Mouse (Mus musculus) hindbrain, embryonic 12.5 days (tissue): ENCODE measurements around the gene Eml4. TPM values are rescaled to one million over a fixed set of nuclear protein-coding genes. Genes with fewer than 3 reads are reported as not detected.
A peak's percentile ranks its signal among the peaks of the same experiment; 100 is the strongest.

Source experiments
- ATAC-seq: fragments of 200-750 bp; cut with Nextera tagmentation; 2 replicates; pipeline ENCODE4 v1.8.0; 2017; ENCODE audit warnings: moderate TSS enrichment; ENCODE audit not compliant: low FRiP score
- H3K27ac ChIP-seq: fragments of 300-500 bp; sonication (generic); 2 replicates; pipeline ENCODE4 v1.5.1; 2016; ENCODE audit warnings: mild to moderate bottlenecking
- H3K27me3 ChIP-seq: fragments of 300-500 bp; sonication (generic); 2 replicates; pipeline ENCODE4 v1.6.1; 2016; ENCODE audit warnings: mild to moderate bottlenecking
- H3K36me3 ChIP-seq: fragments of 300-500 bp; sonication (generic); 2 replicates; pipeline ENCODE4 v1.6.1; 2016; ENCODE audit warnings: mild to moderate bottlenecking
- H3K4me1 ChIP-seq: fragments of 300-500 bp; sonication (generic); 2 replicates; pipeline ENCODE4 v1.6.1; 2016
- H3K4me2 ChIP-seq: fragments of 300-500 bp; sonication (generic); replicated peaks from 2 replicates; pipeline ENCODE4 v1.6.1; 2016; ENCODE audit warnings: mild to moderate bottlenecking
- H3K4me3 ChIP-seq: fragments of 300-500 bp; sonication (generic); 2 replicates; pipeline ENCODE4 v1.5.1; 2016; ENCODE audit warnings: mild to moderate bottlenecking
- H3K9ac ChIP-seq: fragments of 300-500 bp; sonication (generic); 2 replicates; pipeline ENCODE4 v1.6.1; 2016; ENCODE audit warnings: mild to moderate bottlenecking, moderate library complexity
- H3K9me3 ChIP-seq: fragments of 300-500 bp; sonication (generic); replicated peaks from 2 replicates; pipeline ENCODE4 v1.6.1; 2016; ENCODE audit warnings: mild to moderate bottlenecking
- WGBS: fragments of 180-500 bp; shearing (Covaris S2); methylation state at CpG from one replicate; pipeline ENCODE4 v1.1.7; 2016; 5-methylcytosine and 5-hydroxymethylcytosine counted together
- polyA plus RNA-seq: library from polyadenylated mRNA; unstranded; fragments of >200 nt; fragmentation: Nextera tagmentation; extraction: Ambion mirVana; gene quantifications from 2 replicates; pipeline ENCODE4 v1.2.1, GENCODE M21; 2016

The Eml4 gene
- polyA plus RNA-seq, 1 experiment from 2014 or later, result 57.9 TPM

GRCm38 (mm10) chr17:83522590-83523379 is 172.1 kb downstream of the Eml4 start:
- WGBS, result 65% methylated on average over 7 of the region's 7 CpGs
- ATAC-seq, result no peak
- Histone ChIP-seq H3K27ac (no peak overlapping the region), H3K4me2 (no peak overlapping the region), H3K9me3 (no peaks in the 10 kb centered on the region), H3K9ac (no peak overlapping the region), H3K36me3 (no peaks in the 10 kb centered on the region), H3K27me3 (no peaks in the 10 kb centered on the region), H3K4me1 (peaks cover 27% of the 10 kb centered on the region), H3K4me3 (no peak overlapping the region)

- WGBS, result 43% methylated on average over 7 of the region's 7 CpGs
These were observed 174.0 kb downstream of the Eml4 start for GRCm38 (mm10) chr17:83524753-83525152.

GRCm38 (mm10) chr17:83525596-83525995 is 174.9 kb downstream of the Eml4 start:
- Histone ChIP-seq H3K9me3 (no peaks in the 10 kb centered on the region), H3K36me3 (no peaks in the 10 kb centered on the region), H3K9ac (no peak overlapping the region), H3K4me1 (peaks cover 31% of the 10 kb centered on the region), H3K4me2 (no peak overlapping the region), H3K27me3 (no peaks in the 10 kb centered on the region), H3K4me3 (no peak overlapping the region), H3K27ac (no peak overlapping the region)
- no peak for ATAC-seq
- 3% methylated on average over 8 of the region's 8 CpGs for WGBS

More at GRCm38 (mm10) chr17:83524753-83525152, 174.0 kb downstream of the Eml4 start:
- no peak overlapping the region for H3K4me3 ChIP-seq
- H3K4me1 ChIP-seq, result peaks cover 31% of the 10 kb centered on the region
- H3K9me3 ChIP-seq, result no peaks in the 10 kb centered on the region
- ATAC-seq, result no peak
- no peaks in the 10 kb centered on the region for H3K27me3 ChIP-seq
- H3K9ac ChIP-seq, result no peak overlapping the region
- no peak overlapping the region for H3K4me2 ChIP-seq
- no peak overlapping the region for H3K27ac ChIP-seq
- no peaks in the 10 kb centered on the region for H3K36me3 ChIP-seq

GRCm38 (mm10) chr17:83526091-83526561 is 175.4 kb downstream of the Eml4 start:
- Histone ChIP-seq H3K4me3 (no peak overlapping the region), H3K9me3 (no peaks in the 10 kb centered on the region), H3K36me3 (no peaks in the 10 kb centered on the region), H3K9ac (no peak overlapping the region), H3K4me2 (peak overlapping the region; percentile 15; the same call in 1 of the 2 replicates), H3K27ac (peak overlapping the region; percentile 23; the same call in 1 of the 2 replicates), H3K27me3 (no peaks in the 10 kb centered on the region), H3K4me1 (peaks cover 31% of the 10 kb centered on the region)
- WGBS, result 2% methylated on average over 5 of the region's 5 CpGs
- ATAC-seq, result 0 out of 2 replicates have a peak, but pooled peaks have one; percentile 10

- no peaks in the 10 kb centered on the region for H3K27me3 ChIP-seq
- WGBS, result 27% methylated on average over 13 of the region's 13 CpGs
- H3K36me3 ChIP-seq, result no peaks in the 10 kb centered on the region
- H3K9ac ChIP-seq, result peak overlapping the region; percentile 45; the same call in 1 of the 2 replicates
- H3K4me2 ChIP-seq, result peak overlapping the region; percentile 42
- H3K9me3 ChIP-seq, result no peaks in the 10 kb centered on the region
- peak overlapping the region; percentile 7; the same call in 1 of the 2 replicates for H3K4me3 ChIP-seq
- peaks cover 31% of the 10 kb centered on the region for H3K4me1 ChIP-seq
- H3K27ac ChIP-seq, result peak overlapping the region; percentile 72
- peak; percentile 81 for ATAC-seq
These were observed 176.1 kb downstream of the Eml4 start for GRCm38 (mm10) chr17:83526624-83527532.

- Histone ChIP-seq H3K4me2 (peak overlapping the region; percentile 42), H3K36me3 (no peaks in the 10 kb centered on the region), H3K4me3 (peak overlapping the region; percentile 7; the same call in 1 of the 2 replicates), H3K9ac (peak overlapping the region; percentile 45), H3K9me3 (no peaks in the 10 kb centered on the region), H3K4me1 (peaks cover 31% of the 10 kb centered on the region), H3K27me3 (no peaks in the 10 kb centered on the region), H3K27ac (peak overlapping the region; percentile 72)
- peak; percentile 71 for ATAC-seq
- 24% methylated on average over 17 of the region's 17 CpGs for WGBS
These were observed 177.1 kb downstream of the Eml4 start for GRCm38 (mm10) chr17:83527651-83528381.

Other genes starting within 250 kb of the Eml4 start
- gene Pkdcc, start 135.6 kb upstream of the Eml4 start, polyA plus RNA-seq, result 14.6 and 17.9 TPM in 2 replicates
- 139 TPM in 2 replicates for gene Cox7a2l, start 166.4 kb downstream of the Eml4 start, polyA plus RNA-seq